Mouse (Mus musculus): Measurements from ENCODE around the gene Prmt1. TPM values are rescaled to one million over a fixed set of nuclear protein-coding genes. Genes with fewer than 3 reads are reported as not detected.
A peak's percentile ranks its signal among the peaks of the same experiment; 100 is the strongest.

The Prmt1 gene
- polyA plus RNA-seq, 1 experiment, result 729 TPM

- H3K36me3 ChIP-seq (ENCODE audit: control insufficient read depth, insufficient read depth), result no peaks in the 10 kb centered on the region
Measured at GRCm38 (mm10) chr7:44960512-44960910, 25.9 kb downstream of the Prmt1 start.

GRCm38 (mm10) chr7:44959874-44960511, 26.4 kb downstream of the Prmt1 start:
- Histone ChIP-seq H3K36me3 (ENCODE audit: control insufficient read depth, insufficient read depth) (no peaks in the 10 kb centered on the region), H3K27me3 (ENCODE audit: control insufficient read depth, insufficient read depth, insufficient read length) (no peaks in the 10 kb centered on the region), H3K79me2 (ENCODE audit: control insufficient read depth, insufficient read depth) (no peaks in the 10 kb centered on the region), H3ac (ENCODE audit: control insufficient read depth, insufficient read length) (no peak overlapping the region), H3K4me3 (no peak overlapping the region), H3K4me2 (ENCODE audit: low read depth) (no peak overlapping the region)
- no peak for TF ChIP-seq POLR2AphosphoS2 (IDR thresholded peaks at IDR 0.05; ENCODE audit: insufficient read length, low read depth)
- no peak for TF ChIP-seq TCF12 (IDR thresholded peaks at IDR 0.05; ENCODE audit: insufficient read depth, poor library complexity, severe bottlenecking)
- no peak for TF ChIP-seq REST (IDR thresholded peaks at IDR 0.05; ENCODE audit: insufficient read depth, insufficient read length)
- TF ChIP-seq POLR2A (IDR thresholded peaks at IDR 0.05; ENCODE audit: insufficient read length, low read depth), result no peak
- TF ChIP-seq SRF (IDR thresholded peaks at IDR 0.05; ENCODE audit: control insufficient read depth, insufficient read length, low read depth), result no peak
- no peak for TF ChIP-seq TCF3 (IDR thresholded peaks at IDR 0.05; ENCODE audit: insufficient read length, low read depth)
- no peak for TF ChIP-seq MYOD1 (IDR thresholded peaks at IDR 0.05; ENCODE audit: control insufficient read depth in 1 of 3, insufficient read length in 2 of 3, low read depth in 2 of 3)
- TF ChIP-seq USF1 (IDR thresholded peaks at IDR 0.05; ENCODE audit: low read depth), result no peak
- no peak for TF ChIP-seq MAX (IDR thresholded peaks at IDR 0.05; ENCODE audit: low read depth)
- no peak for TF ChIP-seq E2F4 (IDR thresholded peaks at IDR 0.05; ENCODE audit: insufficient read depth)
- no peak for TF ChIP-seq CEBPB (IDR thresholded peaks at IDR 0.05; ENCODE audit: insufficient read depth, poor library complexity, severe bottlenecking)
- no peak for TF ChIP-seq MYOG (IDR thresholded peaks at IDR 0.05; ENCODE audit: control insufficient read depth in 1 of 3, insufficient read depth in 1 of 3, insufficient read length in 2 of 3, low read depth in 2 of 3)

More at GRCm38 (mm10) chr7:44960512-44960910, 25.9 kb downstream of the Prmt1 start:
- no peaks in the 10 kb centered on the region for H3K79me2 ChIP-seq (ENCODE audit: control insufficient read depth, insufficient read depth)
- TF ChIP-seq E2F4 (IDR thresholded peaks at IDR 0.05; ENCODE audit: insufficient read depth) (no peak), MYOD1 (IDR thresholded peaks at IDR 0.05; ENCODE audit: control insufficient read depth in 1 of 3, insufficient read length in 2 of 3, low read depth in 2 of 3) (no peak), TCF12 (IDR thresholded peaks at IDR 0.05; ENCODE audit: insufficient read depth, poor library complexity, severe bottlenecking) (no peak), MAX (IDR thresholded peaks at IDR 0.05; ENCODE audit: low read depth) (no peak), TCF3 (IDR thresholded peaks at IDR 0.05; ENCODE audit: insufficient read length, low read depth) (no peak), SRF (IDR thresholded peaks at IDR 0.05; ENCODE audit: control insufficient read depth, insufficient read length, low read depth) (no peak), USF1 (IDR thresholded peaks at IDR 0.05; ENCODE audit: low read depth) (no peak)
- H3ac ChIP-seq (ENCODE audit: control insufficient read depth, insufficient read length), result no peak overlapping the region
- H3K4me3 ChIP-seq, result no peak overlapping the region
- no peaks in the 10 kb centered on the region for H3K27me3 ChIP-seq (ENCODE audit: control insufficient read depth, insufficient read depth, insufficient read length)
- H3K4me2 ChIP-seq (ENCODE audit: low read depth), result no peak overlapping the region

- Histone ChIP-seq H3ac (ENCODE audit: control insufficient read depth, insufficient read length) (no peak overlapping the region), H3K79me2 (ENCODE audit: control insufficient read depth, insufficient read depth) (no peaks in the 10 kb centered on the region), H3K36me3 (ENCODE audit: control insufficient read depth, insufficient read depth) (no peaks in the 10 kb centered on the region), H3K4me3 (no peak overlapping the region), H3K4me2 (ENCODE audit: low read depth) (no peak overlapping the region), H3K27me3 (ENCODE audit: control insufficient read depth, insufficient read depth, insufficient read length) (no peaks in the 10 kb centered on the region)
- TF ChIP-seq CEBPB (IDR thresholded peaks at IDR 0.05; ENCODE audit: insufficient read depth, poor library complexity, severe bottlenecking) (no peak), REST (IDR thresholded peaks at IDR 0.05; ENCODE audit: insufficient read depth, insufficient read length) (no peak), MAX (IDR thresholded peaks at IDR 0.05; ENCODE audit: low read depth) (no peak), MYOG (IDR thresholded peaks at IDR 0.05; ENCODE audit: control insufficient read depth in 1 of 3, insufficient read depth in 1 of 3, insufficient read length in 2 of 3, low read depth in 2 of 3) (no peak), POLR2AphosphoS2 (IDR thresholded peaks at IDR 0.05; ENCODE audit: insufficient read length, low read depth) (no peak), USF1 (IDR thresholded peaks at IDR 0.05; ENCODE audit: low read depth) (no peak), E2F4 (IDR thresholded peaks at IDR 0.05; ENCODE audit: insufficient read depth) (no peak), TCF3 (IDR thresholded peaks at IDR 0.05; ENCODE audit: insufficient read length, low read depth) (no peak), TCF12 (IDR thresholded peaks at IDR 0.05; ENCODE audit: insufficient read depth, poor library complexity, severe bottlenecking) (no peak), POLR2A (IDR thresholded peaks at IDR 0.05; ENCODE audit: insufficient read length, low read depth) (no peak), SRF (IDR thresholded peaks at IDR 0.05; ENCODE audit: control insufficient read depth, insufficient read length, low read depth) (no peak), MYOD1 (IDR thresholded peaks at IDR 0.05; ENCODE audit: control insufficient read depth in 1 of 3, insufficient read length in 2 of 3, low read depth in 2 of 3) (no peak)
Measured at GRCm38 (mm10) chr7:44959281-44959680, 27.1 kb downstream of the Prmt1 start.

- Histone ChIP-seq H3K27me3 (ENCODE audit: control insufficient read depth, insufficient read depth, insufficient read length) (no peaks in the 10 kb centered on the region), H3K4me2 (ENCODE audit: low read depth) (no peak overlapping the region), H3ac (ENCODE audit: control insufficient read depth, insufficient read length) (no peak overlapping the region), H3K4me3 (no peak overlapping the region), H3K36me3 (ENCODE audit: control insufficient read depth, insufficient read depth) (no peaks in the 10 kb centered on the region), H3K79me2 (ENCODE audit: control insufficient read depth, insufficient read depth) (no peaks in the 10 kb centered on the region)
- TF ChIP-seq TCF12 (IDR thresholded peaks at IDR 0.05; ENCODE audit: insufficient read depth, poor library complexity, severe bottlenecking), result no peak
- TF ChIP-seq USF1 (IDR thresholded peaks at IDR 0.05; ENCODE audit: low read depth), result peak; percentile 51
- peak; percentile 76 for TF ChIP-seq MAX (IDR thresholded peaks at IDR 0.05; ENCODE audit: low read depth)
Measured at GRCm38 (mm10) chr7:44958208-44958607, 28.2 kb downstream of the Prmt1 start.

GRCm38 (mm10) chr7:44957183-44957835, 29.1 kb downstream of the Prmt1 start:
- Histone ChIP-seq H3K4me3 (no peak overlapping the region), H3K36me3 (ENCODE audit: control insufficient read depth, insufficient read depth) (no peaks in the 10 kb centered on the region), H3ac (ENCODE audit: control insufficient read depth, insufficient read length) (no peak overlapping the region), H3K27me3 (ENCODE audit: control insufficient read depth, insufficient read depth, insufficient read length) (no peaks in the 10 kb centered on the region), H3K4me2 (ENCODE audit: low read depth) (no peak overlapping the region), H3K79me2 (ENCODE audit: control insufficient read depth, insufficient read depth) (no peaks in the 10 kb centered on the region)
- TF ChIP-seq E2F4 (IDR thresholded peaks at IDR 0.05; ENCODE audit: insufficient read depth), result no peak
- TF ChIP-seq REST (IDR thresholded peaks at IDR 0.05; ENCODE audit: insufficient read depth, insufficient read length), result no peak
- no peak for TF ChIP-seq TCF12 (IDR thresholded peaks at IDR 0.05; ENCODE audit: insufficient read depth, poor library complexity, severe bottlenecking)
